Mouse (Mus musculus) spleen, postnatal 36 days (tissue): ENCODE measurements at regions not wholly inside any gene's neighbourhood (a gene's known extent, or its start where the extent isn't known, plus 50 kb on each side); places are given as distances from the start of the nearest gene placed in this dataset.
A peak's percentile ranks its signal among the peaks of the same experiment; 100 is the strongest.

Experiments used
- DNase-seq, 2 experiments: peaks; one replicate each; pipeline ENCODE4 v3.0.0; 2022; ENCODE audit warnings: low spot score in 2 of 2, mixed read lengths in 1 of 2

DNA sequence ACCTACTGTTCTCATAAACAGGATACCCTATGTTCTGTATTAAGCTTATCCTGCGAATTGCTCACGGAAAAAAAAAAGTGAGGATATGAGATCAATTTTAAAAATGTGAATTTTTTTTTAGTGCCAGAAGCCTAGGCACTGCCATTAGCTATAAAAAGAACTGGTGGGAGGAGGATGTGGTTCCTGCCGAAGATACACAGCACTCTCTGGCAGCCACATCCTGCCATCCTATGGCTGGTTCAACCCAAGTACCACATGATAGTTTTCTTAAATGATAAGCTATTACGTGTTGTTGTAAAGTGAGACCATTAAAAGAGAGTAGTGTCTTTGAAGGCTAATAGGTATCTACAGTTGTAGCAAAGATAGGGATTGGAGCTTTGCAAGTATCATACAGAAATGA is 58.2 kb upstream of the Ppp3ca start:
- peak; percentile 34 to 36 for DNase-seq

DNA sequence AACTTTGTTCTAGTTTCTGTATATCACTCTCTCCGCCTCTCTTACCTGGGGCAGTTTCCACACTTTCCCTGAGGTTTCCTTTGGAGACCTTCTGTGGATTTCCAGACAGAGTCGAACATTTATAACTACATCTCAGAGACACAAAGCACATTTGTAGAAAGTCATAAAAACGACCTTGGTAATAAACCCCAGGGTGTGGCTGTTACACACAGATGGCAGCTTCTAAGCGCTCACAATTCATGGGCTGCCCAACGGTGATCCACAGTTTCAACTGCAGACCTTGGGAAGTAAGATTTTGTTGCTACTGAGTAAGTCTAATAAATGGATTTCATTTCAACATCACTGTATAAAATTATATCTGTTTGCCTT is 59.4 kb upstream of the Ppp3ca start:
- DNase-seq: no peak

DNA sequence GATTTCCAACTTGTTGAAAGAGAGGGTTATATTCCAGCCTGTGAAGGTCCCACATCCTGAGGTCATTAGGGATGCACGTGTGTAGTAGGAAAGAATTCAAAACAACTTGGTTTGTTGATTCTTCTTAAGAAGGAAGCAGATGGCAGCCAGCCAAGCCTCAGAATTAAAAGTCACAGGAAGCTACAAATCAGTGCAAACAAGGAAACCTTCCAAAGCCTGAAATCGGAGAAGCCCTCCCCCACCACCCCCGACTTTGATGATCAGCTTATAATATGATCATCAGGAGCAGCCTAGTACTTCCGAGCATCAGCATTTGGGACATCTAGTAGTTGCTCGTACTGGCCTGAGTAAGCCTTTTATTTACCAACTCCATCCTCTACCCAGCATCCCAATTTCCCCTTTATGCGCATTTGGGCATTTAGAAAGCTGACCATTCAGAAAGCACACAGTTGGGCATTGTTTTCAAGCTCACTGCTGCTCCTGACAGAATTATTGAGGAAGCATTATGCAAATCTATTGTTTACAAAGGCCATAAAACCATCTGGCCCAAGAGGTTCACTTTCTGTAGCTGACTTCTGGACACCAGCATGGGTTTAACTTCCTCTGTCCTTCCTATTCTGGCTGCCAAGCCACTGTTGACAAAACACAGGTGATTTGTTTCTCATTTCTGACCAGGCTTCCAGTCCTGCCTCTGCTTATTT is 59.9 kb upstream of the Ppp3ca start:
- peak in 1 of 2 experiments; percentile 11 for DNase-seq

DNA sequence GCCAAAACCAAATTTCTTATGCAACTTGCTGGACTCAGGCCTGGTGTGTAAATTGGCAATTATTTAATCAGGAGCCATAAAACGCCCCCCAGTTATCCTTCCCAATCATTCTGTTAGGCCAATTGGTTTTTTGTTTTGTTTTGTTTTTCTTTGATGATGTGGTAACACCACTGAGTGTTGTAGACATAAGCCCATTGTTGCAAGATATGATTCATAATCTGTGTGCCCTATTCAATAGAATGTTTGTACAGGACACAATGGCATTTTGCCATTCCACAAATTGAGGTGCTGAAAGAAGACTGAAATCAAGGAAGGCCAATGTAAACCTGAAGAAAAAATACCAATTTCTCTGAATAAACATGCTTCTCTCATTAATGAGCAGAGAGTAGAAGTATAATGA is 68.2 kb upstream of the Ppp3ca start:
- DNase-seq: no peak

DNA sequence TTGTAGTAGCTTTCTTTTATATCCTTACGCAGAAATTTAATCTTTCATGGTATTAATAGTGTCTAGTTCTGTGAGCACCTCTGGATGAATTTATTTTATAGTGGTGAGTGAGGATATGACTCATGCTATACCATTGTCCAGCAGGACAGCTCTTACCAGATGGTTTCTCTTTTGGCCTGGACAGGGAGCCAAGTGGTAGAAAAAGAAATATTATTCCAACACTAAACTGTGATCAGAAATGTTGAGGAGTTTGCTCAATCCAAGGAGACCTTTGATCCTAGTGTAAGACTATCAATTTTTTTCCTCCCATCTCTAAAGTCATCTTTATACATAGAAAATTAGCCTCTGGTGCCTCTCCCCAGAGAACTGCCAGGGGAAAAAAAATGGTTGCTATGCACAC is 86.0 kb upstream of the Ppp3ca start:
- no peak for DNase-seq

DNA sequence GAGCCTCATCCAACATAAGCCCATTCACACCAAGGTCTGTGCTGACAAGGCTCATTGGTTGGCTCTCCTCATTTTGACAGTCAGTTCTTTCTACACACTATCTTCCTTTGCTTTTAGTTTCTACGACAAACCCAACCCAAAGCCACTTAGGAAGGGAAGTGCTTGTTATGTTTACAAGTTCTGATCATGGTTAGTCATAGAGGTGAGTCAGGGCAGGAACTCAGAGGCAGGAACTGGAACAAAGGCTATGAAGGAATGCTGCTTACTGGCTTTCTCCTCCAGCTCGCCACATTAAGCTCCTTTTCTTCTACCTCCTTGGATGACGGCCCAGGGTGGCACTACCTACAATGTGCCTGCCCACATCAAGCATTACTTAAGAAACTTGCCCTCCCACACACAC is 91.9 kb upstream of the Ppp3ca start:
- no peak for DNase-seq

DNA sequence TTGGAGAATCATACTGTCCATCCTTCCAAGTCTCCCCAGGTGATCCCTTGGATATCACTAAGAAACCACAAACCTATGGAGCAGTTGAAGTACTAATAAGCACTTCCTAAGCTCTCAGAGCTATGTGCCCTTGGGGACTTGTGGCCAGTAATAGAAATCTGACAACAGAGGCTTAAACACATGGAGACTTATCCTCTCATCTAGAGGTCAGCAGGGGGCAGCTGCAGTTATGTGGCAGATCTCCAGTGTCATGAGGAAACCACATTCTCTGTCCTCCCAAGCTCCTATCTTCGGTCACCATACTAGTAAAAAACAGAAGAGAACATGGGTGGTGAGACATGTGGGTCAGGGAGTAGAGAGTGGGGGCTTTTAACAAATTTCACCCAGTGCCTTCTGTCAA is 99.4 kb upstream of the Ppp3ca start:
- no peak for DNase-seq

GRCm38 (mm10) chr3:136556488-136556887 is 113.4 kb upstream of the Ppp3ca start:
- DNase-seq: peak; percentile 7 to 24

DNA sequence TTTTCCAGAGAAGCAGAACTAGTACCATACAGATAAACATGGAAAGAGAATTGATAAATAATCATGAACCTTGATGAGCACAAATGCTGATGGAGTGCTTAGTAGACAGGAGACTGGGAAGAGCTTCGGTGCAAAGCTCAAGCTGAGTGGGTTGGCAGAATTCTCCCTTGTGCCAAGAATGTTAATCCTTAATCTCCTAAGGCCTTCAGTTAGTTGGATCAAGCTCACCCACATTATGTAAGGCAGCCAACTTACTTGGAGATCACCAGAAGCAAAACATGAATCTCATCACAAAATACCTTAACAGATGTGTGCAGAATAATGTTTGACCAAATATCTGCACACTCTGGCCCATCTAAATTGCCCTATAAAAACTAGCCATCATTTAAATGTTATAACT is 120.5 kb upstream of the Ppp3ca start:
- DNase-seq: no peak

DNA sequence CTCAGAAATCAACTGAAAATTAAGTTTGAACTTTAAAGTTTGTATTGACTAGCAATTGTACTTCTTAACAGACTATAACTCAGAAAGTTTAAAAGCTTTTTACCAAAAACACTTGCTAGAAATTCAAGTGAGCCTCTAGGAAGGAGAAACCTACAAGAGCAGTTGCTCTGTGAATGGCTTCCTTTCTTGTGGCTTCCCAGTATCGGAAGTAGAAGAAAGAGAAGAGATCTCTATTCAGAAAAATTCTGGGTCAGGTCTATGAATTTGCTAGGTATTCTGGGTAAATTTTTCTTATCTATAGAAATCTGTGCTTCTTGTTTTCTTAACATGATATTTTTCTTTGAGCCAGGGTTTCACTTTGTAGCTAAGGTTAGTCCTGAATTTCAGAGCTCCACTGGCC is 138.3 kb upstream of the Ppp3ca start:
- DNase-seq: no peak

DNA sequence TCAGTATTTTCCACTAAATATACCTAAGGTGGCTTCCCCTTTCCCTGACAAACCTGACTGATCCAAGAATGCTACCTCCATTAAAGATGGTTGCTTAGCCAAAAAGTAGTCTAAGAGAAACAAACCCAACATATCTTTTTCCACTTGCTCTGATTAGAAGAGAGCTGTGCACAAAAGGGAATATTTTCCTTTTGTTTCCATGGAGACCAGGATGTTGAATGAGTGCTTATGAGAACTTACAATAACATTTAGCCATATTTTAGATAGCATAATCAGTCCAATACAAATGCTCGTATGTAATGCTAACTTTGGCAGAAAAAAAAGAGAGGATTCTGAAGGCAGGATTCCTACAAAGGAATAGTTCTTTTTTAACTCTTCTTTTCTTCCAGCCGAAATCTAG is 161.3 kb upstream of the Ppp3ca start:
- DNase-seq: no peak

DNA sequence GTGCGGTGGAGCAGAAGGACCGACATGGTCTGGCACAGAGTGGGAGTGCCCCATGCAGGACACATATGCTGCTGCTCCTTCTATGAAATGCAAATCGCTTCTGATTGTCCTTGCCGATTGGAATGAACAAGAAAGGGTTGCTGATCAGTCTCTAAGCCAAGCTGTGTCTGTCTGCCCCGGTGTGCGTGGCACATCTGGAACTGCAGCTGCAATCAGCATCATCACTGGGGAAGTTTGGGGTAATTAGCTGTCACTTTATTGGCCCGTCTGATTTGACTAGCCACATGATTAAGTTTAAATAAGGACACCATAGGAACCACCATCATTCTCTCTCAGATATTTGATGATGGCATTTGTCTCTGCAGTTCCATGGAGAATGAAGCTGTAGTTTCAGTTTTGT is 162.9 kb upstream of the Ppp3ca start:
- DNase-seq: no peak

DNA sequence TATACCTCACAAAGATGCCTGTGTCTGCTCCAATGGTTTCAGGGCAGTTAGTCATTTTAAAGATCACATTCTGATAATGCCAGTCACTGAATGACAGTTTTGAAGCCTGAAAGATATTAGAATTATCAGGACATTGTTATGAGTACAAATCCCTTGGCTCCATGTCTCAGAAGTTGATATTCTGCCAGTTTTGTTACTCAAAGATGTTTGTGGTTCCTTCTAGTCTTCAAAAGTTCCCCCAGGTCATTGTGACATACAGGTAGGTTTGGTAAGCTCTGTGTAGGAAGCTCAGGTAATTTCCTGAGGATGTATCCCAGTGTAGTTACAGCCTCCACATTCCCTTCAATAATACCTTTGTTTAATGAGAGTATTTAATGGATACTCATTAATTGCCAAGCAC is 169.0 kb upstream of the Bank1 start:
- DNase-seq: no peak

DNA sequence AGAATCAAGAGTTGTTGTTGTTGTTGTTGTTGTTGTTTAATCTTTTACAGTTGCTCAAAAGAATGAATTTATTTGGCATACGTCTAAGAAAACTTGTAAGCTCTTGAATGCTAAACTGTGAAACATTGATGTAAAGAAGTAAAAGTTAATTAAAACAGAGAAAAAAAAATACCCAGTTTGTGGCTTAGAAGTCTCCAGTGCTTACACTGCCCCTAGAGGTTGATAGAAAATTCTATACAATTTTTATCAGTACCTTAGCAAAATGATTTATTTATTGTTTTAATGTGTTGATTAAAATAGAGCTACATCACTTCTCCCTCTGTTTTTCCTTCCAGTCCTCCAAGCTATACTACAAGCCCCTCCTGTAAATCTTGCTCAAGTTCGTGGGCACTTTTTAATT is 165.8 kb upstream of the Bank1 start:
- no peak for DNase-seq

DNA sequence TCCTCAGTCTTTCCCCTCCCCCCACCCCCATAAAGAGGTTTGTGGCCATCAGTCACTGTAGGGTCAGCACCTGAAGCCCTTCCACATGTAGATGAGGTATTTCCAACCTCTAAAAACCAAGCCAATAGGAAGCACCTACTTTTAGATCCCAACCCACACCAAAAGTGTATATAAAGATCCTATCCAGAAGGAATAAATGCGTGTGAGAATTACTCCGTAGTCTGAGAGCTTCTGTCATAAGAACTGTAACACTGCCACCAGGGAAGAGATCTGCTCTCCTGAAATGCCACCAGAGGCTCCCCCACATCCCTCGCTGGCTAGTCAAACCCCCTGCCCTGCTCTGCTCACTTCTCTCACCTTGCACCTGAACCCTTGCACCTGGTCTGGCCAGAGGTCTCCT is 145.8 kb upstream of the Bank1 start:
- no peak for DNase-seq

- no peak for DNase-seq
Observed at GRCm38 (mm10) chr3:136462747-136463146, 136.9 kb upstream of the Bank1 start.

- no peak for DNase-seq
Observed at GRCm38 (mm10) chr3:136456471-136457117, 130.7 kb upstream of the Bank1 start.

- no peak for DNase-seq
Observed at GRCm38 (mm10) chr3:136455651-136456470, 130.0 kb upstream of the Bank1 start.

- DNase-seq: no peak
Observed at GRCm38 (mm10) chr3:136454967-136455366, 129.1 kb upstream of the Bank1 start.

DNA sequence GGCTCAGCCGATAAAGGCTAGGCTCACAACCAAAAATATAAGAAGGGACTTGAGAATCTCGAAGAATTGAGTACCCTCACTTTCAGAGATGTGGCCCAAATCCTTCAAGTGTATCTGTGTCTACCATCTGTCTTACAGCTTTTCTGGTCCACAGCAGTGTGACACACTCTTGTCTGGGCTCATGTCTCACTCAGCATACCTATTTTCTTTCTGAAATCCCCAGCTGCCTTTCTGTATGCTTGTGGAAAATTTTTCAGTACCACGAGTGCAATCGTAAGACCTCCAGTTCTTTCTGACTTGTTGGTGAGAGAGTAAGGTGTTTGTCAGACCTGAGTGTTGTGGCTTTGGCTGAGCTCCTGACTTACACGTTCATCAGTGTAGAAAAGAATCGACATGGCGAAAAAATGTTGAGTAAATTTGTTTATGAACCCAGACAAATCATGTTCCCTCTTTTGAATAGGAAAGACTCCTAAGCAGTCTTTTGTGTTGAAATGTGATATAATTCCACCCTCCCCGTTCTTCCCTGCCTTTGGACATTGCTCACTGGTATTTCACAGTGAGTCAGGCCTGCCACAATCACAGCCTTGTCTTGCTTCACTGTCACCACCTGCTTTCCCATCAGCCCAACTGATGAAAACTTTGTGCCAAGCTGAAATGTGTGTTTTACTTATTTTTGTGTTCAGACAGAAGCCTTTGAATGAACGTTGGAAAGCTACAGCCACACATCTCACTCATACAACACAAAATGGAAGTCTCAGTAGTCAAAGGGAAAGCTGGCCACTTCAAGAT is 125.3 kb upstream of the Bank1 start:
- DNase-seq: no peak

DNA sequence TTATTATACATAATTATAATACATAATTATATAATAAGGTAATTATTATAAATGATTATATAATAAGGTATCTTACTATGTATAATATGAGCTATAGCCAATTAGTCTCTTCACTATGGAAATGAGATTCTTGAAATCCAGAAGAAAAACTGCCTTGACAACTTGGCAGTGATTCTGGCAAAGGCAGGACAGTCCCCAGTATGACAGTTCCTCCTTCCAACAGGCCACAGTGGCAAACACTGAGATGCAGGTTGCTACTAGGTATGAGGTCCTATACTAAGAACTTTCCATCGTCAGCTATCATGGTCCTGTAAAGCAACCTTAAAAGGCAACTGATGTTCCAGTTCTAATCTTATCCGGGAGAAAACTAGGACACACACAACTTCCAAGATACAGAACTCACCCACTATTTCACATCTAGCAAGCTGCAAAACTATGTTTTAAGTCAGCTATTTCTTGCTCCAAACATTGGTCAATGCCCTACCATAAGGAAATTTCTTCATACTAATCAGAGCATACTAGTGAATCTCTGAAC is 124.6 kb upstream of the Bank1 start:
- no peak for DNase-seq

GRCm38 (mm10) chr3:136449364-136449763 is 123.5 kb upstream of the Bank1 start:
- no peak for DNase-seq
